Mouse (Mus musculus): ENCODE measurements at regions not wholly inside any gene's neighbourhood (a gene's known extent, or its start where the extent isn't known, plus 50 kb on each side); places are given as distances from the start of the nearest gene placed in this dataset.

GRCm38 (mm10) chr10:17225727-17226126, 497.3 kb upstream of the Cited2 start:
- TF ChIP-seq CTCF (IDR thresholded peaks at IDR 0.05; ENCODE audit: extremely low read depth, insufficient read depth, insufficient read length, insufficient replicate concordance), result no peak
- no peak for TF ChIP-seq POLR2A (IDR thresholded peaks at IDR 0.05; ENCODE audit: low read depth, low read length)

Measured in spleen, adult 2 months (tissue).